Mouse (Mus musculus) monocyte, adult 2 months (primary cell): ENCODE results near the gene Ikzf2.

Experiments used
- DNase-seq, 2 experiments: peaks; one replicate each; pipeline ENCODE4 v3.0.0; 2022; ENCODE audit warnings: low spot score in 2 of 2, low read depth in 1 of 2

Gene Ikzf2

DNA sequence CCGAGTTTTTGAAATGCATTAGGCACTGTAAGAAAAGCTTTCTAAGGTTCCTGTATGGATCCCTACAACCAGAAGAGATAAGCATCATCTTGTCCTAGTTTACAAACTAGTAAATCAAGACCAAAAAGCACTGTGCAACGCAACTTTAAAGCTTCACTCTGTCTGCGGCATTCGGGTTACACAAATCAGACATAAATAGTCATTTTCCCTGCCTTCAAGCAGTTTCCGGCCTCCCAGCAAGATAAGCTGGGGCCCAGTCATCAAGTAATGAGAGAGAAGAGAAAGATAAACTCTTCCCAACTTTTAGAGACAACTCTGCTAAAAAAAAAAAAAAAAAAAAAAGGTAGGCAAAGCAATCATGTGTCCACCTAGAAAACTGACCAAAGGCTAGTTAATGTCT is 19.6 kb downstream of the Ikzf2 start:
- no peak for DNase-seq

GRCm38 (mm10) chr1:69659779-69660178 is 27.3 kb downstream of the Ikzf2 start:
- no peak for DNase-seq

GRCm38 (mm10) chr1:69658051-69658450 is 29.0 kb downstream of the Ikzf2 start:
- no peak for DNase-seq

GRCm38 (mm10) chr1:69657455-69657854 is 29.6 kb downstream of the Ikzf2 start:
- no peak for DNase-seq

DNA sequence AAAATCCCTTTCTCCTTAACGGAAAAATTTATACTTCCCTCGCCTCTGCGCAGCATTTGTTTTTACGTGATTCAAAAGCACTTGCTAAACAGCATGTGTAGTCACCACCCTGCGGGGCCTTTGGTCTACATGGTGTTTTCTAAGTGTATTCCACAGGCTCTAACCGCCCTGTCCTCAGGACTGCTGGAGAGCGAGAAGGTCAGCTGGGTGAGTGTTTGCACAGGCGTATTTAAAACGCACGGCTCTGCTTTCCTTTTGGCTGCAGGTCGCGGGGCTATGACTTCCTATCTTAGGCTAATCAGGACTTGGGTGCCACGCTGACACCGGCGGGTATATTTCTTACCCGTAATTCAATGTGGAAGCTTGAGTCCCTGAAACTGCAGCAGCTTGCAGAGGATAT is 30.1 kb downstream of the Ikzf2 start:
- no peak for DNase-seq

- DNase-seq, result no peak
Observed at GRCm38 (mm10) chr1:69656047-69656782, 30.8 kb downstream of the Ikzf2 start.

DNA sequence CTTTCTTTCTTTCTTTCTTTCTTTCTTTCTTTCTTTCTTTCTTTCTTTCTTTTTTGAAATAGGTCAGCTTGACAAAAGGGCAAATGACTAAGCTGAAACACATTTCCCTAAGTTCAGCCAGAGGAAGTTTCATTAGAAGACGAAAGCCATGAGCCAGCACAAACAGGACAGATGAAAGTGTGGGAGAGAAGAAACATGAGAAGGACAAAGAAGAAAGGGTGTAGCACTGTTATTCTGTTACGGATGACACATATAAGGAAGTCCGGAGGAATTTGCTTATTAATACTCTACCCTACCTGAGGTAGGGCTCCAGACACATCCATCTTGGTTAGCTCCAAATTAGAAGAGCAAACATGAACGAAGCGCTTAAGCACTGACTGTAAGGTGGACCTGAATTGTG is 31.7 kb downstream of the Ikzf2 start:
- no peak for DNase-seq

DNA sequence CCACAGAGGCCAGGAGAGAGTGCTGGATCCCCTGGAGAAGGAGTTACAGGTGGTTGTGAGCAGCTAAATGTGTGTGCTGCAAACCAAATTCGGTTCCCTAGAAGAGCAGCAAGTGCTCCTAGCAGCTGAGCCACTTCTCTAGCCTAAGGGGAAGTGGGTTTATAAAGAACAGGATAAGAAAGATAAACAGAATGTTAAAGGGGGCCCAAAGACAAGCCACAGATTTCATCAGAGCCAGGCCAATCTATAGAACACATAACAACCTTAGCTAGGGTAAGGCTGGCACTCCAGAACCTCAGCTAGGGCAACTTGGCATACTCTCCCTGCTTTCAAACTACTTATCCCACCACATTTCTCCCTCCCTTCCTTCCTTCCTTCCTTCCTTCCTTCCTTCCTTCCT is 32.1 kb downstream of the Ikzf2 start:
- no peak for DNase-seq

- DNase-seq, result no peak
Observed at GRCm38 (mm10) chr1:69653419-69653818, 33.6 kb downstream of the Ikzf2 start.

GRCm38 (mm10) chr1:69643138-69643537 is 43.9 kb downstream of the Ikzf2 start:
- DNase-seq, result no peak

DNA sequence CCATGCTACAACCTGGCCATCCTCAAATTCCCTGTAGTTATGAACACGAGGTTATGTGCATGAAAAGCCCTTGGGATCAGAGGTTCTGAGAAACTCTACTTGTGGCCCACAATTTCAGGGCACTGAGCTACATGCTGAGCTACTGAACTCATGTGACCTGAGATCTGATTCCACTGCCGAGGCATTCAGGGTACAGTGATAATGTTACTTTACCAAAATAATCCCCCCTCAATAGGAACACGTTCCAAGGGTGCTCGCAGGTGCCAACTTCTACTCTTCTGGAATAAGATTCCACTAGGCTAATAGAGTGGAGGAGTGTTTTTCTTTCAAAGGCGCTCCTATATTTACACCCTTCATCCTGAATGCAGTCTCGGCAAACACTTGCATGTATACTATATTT is 45.1 kb downstream of the Ikzf2 start:
- DNase-seq, result no peak

- DNase-seq, result no peak
Observed at GRCm38 (mm10) chr1:69638321-69638720, 48.7 kb downstream of the Ikzf2 start.

- no peak for DNase-seq
Observed at GRCm38 (mm10) chr1:69637907-69638306, 49.1 kb downstream of the Ikzf2 start.

DNA sequence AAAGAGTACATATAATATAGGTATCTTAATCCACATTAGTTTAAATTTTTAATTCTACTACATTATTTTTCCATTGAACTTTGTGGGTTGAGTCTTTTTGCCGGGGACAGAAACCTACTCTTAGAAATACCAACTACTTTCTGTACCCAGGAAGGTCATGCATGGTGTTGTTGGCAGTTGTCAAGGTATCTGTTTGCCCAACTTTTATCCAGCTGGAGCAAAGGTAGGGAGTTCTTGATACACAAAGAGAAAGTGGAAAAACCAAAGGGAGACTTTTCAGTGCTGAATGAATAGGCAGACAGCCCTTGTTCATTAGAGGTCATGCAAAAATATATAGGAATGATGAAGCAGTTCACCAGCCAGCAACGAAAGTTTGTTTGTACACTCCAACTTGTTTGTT is 52.8 kb downstream of the Ikzf2 start:
- no peak for DNase-seq

DNA sequence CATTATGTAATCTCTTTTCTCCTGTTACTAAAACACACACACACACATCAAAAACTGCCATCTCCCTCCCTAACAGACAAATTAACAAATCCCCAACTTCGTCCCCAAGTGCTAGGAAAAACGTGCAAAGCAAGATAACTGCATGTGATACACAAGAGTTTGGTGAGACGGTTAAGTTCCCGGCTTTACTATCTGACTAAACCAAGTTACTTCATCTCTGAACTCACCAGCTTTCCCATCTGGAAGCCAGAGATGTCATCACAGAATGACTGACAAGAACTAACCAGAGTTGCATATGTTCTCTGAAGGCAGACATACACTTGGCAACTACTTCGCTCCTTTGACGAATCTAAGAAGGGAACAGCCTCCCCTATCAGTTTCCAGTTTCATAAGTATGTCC is 56.5 kb downstream of the Ikzf2 start:
- no peak for DNase-seq

DNA sequence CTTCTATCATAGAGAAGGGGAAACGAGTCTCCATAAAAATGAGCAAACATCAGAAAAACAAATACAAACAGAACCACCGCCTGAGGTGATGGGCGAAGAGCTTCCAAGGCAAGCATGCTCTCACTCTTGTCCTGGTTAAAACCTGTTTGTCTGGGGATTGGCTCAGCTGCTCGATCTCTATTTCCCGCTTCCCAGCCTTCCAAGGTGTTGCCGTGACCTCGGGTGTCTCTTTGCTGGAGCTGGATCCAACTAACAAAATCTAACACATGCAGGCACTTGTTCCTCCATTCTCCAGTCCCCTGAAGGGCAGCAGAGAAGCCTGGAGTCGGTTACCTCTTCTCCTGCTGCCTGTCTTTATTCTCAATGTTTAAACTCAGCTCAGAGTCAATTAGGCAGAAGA is 57.5 kb downstream of the Ikzf2 start:
- no peak for DNase-seq

DNA sequence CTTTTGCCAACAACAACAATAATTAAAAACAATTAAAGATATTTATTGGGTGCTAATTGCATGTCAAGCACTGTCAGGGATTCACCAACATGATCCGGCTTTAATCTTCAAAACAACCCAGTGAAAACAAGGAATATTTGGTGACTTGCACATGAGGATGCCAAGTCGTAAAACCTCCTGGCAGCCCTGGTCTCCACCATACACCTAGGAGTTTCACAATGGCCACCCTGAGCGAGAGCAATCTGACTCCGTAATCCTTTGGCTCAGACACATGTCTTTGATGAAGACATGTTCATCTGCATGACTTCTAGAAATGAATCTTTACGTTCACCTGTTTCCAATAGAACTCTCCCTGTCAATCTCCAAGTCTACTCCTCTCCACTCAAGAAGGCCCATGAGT is 75.0 kb downstream of the Ikzf2 start:
- no peak for DNase-seq

- no peak for DNase-seq
Observed at GRCm38 (mm10) chr1:69611204-69611725, 75.8 kb downstream of the Ikzf2 start.

DNA sequence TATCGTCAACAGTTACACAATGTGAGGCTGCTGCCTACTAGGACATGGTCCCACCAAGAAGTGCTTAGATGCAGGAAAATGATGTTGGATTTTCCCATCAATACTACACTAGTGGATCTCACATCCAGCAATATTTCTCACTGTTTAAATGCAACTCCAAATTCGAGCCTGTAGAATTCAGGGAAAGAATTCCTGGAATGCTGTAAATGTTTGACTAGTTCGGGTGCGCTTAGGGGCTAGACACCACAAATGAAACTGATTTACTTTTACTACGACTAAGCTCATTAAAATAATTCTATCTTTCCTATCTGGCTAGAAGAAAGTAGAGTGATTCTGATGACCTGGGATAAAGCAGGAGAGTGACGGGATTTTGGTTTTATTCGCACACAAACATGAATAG is 76.3 kb downstream of the Ikzf2 start:
- DNase-seq, result no peak

- no peak for DNase-seq
Observed at GRCm38 (mm10) chr1:69608846-69609245, 78.2 kb downstream of the Ikzf2 start.

- no peak for DNase-seq
Observed at GRCm38 (mm10) chr1:69606844-69607243, 80.2 kb downstream of the Ikzf2 start.

DNA sequence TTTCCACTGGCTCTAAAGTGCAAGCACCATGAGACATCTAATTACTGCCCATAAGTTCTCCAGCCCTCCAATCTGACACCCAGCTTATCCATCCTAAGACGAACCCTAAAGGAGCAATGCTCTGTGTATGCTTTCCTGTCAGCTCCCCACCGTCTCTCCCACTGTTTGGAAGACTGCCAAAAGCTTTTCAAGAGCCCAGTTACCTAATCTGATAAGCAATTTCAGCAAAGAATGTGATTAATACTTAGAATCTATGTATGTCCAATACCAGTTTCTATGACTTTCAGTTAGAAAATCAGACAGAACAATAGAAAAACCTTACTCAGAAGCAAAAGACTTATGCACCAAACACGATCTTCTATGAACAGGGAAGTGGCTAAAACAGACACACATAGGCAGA is 82.8 kb downstream of the Ikzf2 start:
- DNase-seq, result no peak

DNA sequence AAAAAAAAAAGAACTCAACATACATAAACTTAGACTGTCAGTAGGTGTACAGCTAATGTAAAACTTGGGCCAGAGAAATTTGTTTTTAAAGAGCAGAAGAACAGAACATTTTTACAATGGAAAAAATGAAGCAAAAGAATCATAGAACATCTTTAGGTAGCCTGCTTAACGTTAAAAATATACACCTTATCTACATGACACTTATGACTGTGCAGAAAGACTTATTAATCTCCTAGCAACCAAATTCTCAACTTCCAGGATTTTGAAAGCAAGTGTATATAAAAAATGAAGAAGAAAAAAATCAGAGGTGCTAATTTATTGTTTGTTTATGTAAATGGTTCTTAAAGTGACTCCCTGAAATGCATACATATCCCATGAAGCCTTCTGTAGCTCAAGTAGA is 86.1 kb downstream of the Ikzf2 start:
- no peak for DNase-seq
